Mouse (Mus musculus) kidney, embryonic 15.5 days (tissue): ENCODE results near the gene Nos3. TPM values are rescaled to one million over a fixed set of nuclear protein-coding genes. Genes with fewer than 3 reads are reported as not detected.

Source experiments
- ATAC-seq: fragments of 200-750 bp; cut with Nextera tagmentation; replicated peaks from 2 replicates; pipeline ENCODE4 v1.8.0; 2017; ENCODE audit warnings: moderate TSS enrichment; ENCODE audit not compliant: low FRiP score
- H3K27ac ChIP-seq: fragments of 300-500 bp; sonication (generic); 2 replicates; pipeline ENCODE4 v1.5.1; 2015; ENCODE audit warnings: mild to moderate bottlenecking, inconsistent platforms
- H3K27me3 ChIP-seq: fragments of 300-500 bp; sonication (generic); 2 replicates; pipeline ENCODE4 v1.6.1; 2015; ENCODE audit warnings: inconsistent platforms
- H3K36me3 ChIP-seq: fragments of 300-500 bp; sonication (generic); 2 replicates; pipeline ENCODE4 v1.6.1; 2015; ENCODE audit warnings: inconsistent platforms
- H3K4me1 ChIP-seq: fragments of 300-500 bp; sonication (generic); 2 replicates; pipeline ENCODE4 v1.6.1; 2015; ENCODE audit warnings: inconsistent platforms
- H3K4me2 ChIP-seq: fragments of 300-500 bp; sonication (generic); 2 replicates; pipeline ENCODE4 v1.6.1; 2015; ENCODE audit warnings: moderate library complexity, mild to moderate bottlenecking, inconsistent platforms
- H3K4me3 ChIP-seq: fragments of 300-500 bp; sonication (generic); replicated peaks from 2 replicates; pipeline ENCODE4 v1.5.1; 2015; ENCODE audit warnings: mild to moderate bottlenecking, inconsistent platforms
- H3K9ac ChIP-seq: fragments of 300-500 bp; sonication (generic); 2 replicates; pipeline ENCODE4 v1.6.1; 2015; ENCODE audit warnings: mild to moderate bottlenecking, inconsistent platforms
- H3K9me3 ChIP-seq: fragments of 300-500 bp; sonication (generic); replicated peaks from 2 replicates; pipeline ENCODE4 v1.6.1; 2016; ENCODE audit warnings: inconsistent platforms
- WGBS: fragments of 180-500 bp; shearing (Covaris S2); methylation state at CpG from one replicate; pipeline ENCODE4 v1.1.7; 2015; ENCODE audit warnings: mixed read lengths; 5-methylcytosine and 5-hydroxymethylcytosine counted together
- polyA plus RNA-seq: library from polyadenylated mRNA; unstranded; fragments of >200 nt; fragmentation: Nextera tagmentation; extraction: Ambion mirVana; gene quantifications from 2 replicates; pipeline ENCODE4 v1.2.1, GENCODE M21; 2015

Gene Nos3
- polyA plus RNA-seq, 1 experiment from 2014 or later, result 18.4 TPM

GRCm38 (mm10) chr5:24408651-24409050 lies 44.0 kb downstream of the Nos3 start:
- Histone ChIP-seq H3K4me2 (no peak overlapping the region), H3K9me3 (no peaks in the 10 kb centered on the region), H3K9ac (no peak overlapping the region), H3K4me1 (peaks cover 11% of the 10 kb centered on the region), H3K4me3 (no peak overlapping the region), H3K36me3 (peaks cover 55% of the 10 kb centered on the region), H3K27ac (no peak overlapping the region), H3K27me3 (no peaks in the 10 kb centered on the region)
- ATAC-seq, result no peak
- 93% methylated on average over 13 of the region's 13 CpGs for WGBS

- H3K27me3 ChIP-seq, result no peaks in the 10 kb centered on the region
- H3K4me2 ChIP-seq, result no peak overlapping the region
- no peak overlapping the region for H3K27ac ChIP-seq
- ATAC-seq, result no peak
- 71% methylated on average over 2 of the region's 2 CpGs for WGBS
- H3K36me3 ChIP-seq, result peaks cover 48% of the 10 kb centered on the region
- H3K4me1 ChIP-seq, result peaks cover 15% of the 10 kb centered on the region
- H3K9ac ChIP-seq, result no peak overlapping the region
- H3K9me3 ChIP-seq, result no peaks in the 10 kb centered on the region
- no peak overlapping the region for H3K4me3 ChIP-seq
Measured at GRCm38 (mm10) chr5:24409466-24409865, 44.9 kb downstream of the Nos3 start.

GRCm38 (mm10) chr5:24412063-24412462 lies 47.5 kb downstream of the Nos3 start:
- Histone ChIP-seq H3K4me1 (peaks cover 26% of the 10 kb centered on the region), H3K36me3 (peaks cover 24% of the 10 kb centered on the region), H3K4me3 (no peak overlapping the region), H3K9me3 (no peaks in the 10 kb centered on the region), H3K27ac (no peak overlapping the region), H3K9ac (no peak overlapping the region), H3K27me3 (no peaks in the 10 kb centered on the region), H3K4me2 (no peak overlapping the region)
- no peak for ATAC-seq
- WGBS, result 90% methylated on average over 2 of the region's 2 CpGs

GRCm38 (mm10) chr5:24413042-24413693 lies 48.6 kb downstream of the Nos3 start, which contains the start of gene Asic3:
Asic3 (plus strand) TSS chr5:24413392.
- Histone ChIP-seq H3K36me3 (peaks cover 13% of the 10 kb centered on the region), H3K4me2 (peak within 1 kb of the TSS; percentile 16), H3K27me3 (no peaks in the 10 kb centered on the region), H3K4me1 (peaks cover 26% of the 10 kb centered on the region), H3K9ac (no peak within 1 kb of the TSS), H3K4me3 (no peak within 1 kb of the TSS), H3K27ac (0 out of 2 replicates have a peak within 1 kb of the TSS, but pooled peaks have one; percentile 18), H3K9me3 (no peaks in the 10 kb centered on the region)
- 24% methylated on average over 11 of the region's 11 CpGs for WGBS
- ATAC-seq, result peak; percentile 10; the same call in 1 of the 2 replicates

- ATAC-seq, result peak; percentile 6; the same call in 1 of the 2 replicates
- 65% methylated on average over 13 of the region's 13 CpGs for WGBS
- Histone ChIP-seq H3K36me3 (peaks cover 14% of the 10 kb centered on the region), H3K27me3 (no peaks in the 10 kb centered on the region), H3K9ac (no peak overlapping the region), H3K9me3 (no peaks in the 10 kb centered on the region), H3K4me1 (peaks cover 26% of the 10 kb centered on the region), H3K27ac (no peak overlapping the region), H3K4me2 (peak overlapping the region; percentile 16; the same call in 1 of the 2 replicates), H3K4me3 (no peak overlapping the region)
Measured at GRCm38 (mm10) chr5:24413938-24414337, 49.3 kb downstream of the Nos3 start.

- H3K27me3 ChIP-seq, result no peaks in the 10 kb centered on the region
- H3K4me2 ChIP-seq, result peak overlapping the region; percentile 36; the same call in 1 of the 2 replicates
- H3K4me1 ChIP-seq, result peaks cover 26% of the 10 kb centered on the region
- H3K9ac ChIP-seq, result no peak overlapping the region
- no peak overlapping the region for H3K4me3 ChIP-seq
- ATAC-seq, result peak; percentile 41; the same call in 1 of the 2 replicates
- H3K36me3 ChIP-seq, result peaks cover 26% of the 10 kb centered on the region
- no peaks in the 10 kb centered on the region for H3K9me3 ChIP-seq
- 2% methylated on average over 21 of the region's 21 CpGs for WGBS
- H3K27ac ChIP-seq, result no peak overlapping the region
Measured at GRCm38 (mm10) chr5:24416222-24416736, 51.7 kb downstream of the Nos3 start.

- WGBS, result 91% methylated on average over 10 of the region's 10 CpGs
- Histone ChIP-seq H3K36me3 (peaks cover 30% of the 10 kb centered on the region), H3K4me1 (peaks cover 31% of the 10 kb centered on the region), H3K27me3 (no peaks in the 10 kb centered on the region), H3K9me3 (no peaks in the 10 kb centered on the region), H3K9ac (no peak overlapping the region), H3K27ac (no peak overlapping the region), H3K4me3 (no peak overlapping the region), H3K4me2 (no peak overlapping the region)
- ATAC-seq, result no peak
Measured at GRCm38 (mm10) chr5:24417587-24417986, 53.0 kb downstream of the Nos3 start.

GRCm38 (mm10) chr5:24420381-24420780 lies 55.8 kb downstream of the Nos3 start:
- Histone ChIP-seq H3K36me3 (peaks cover 30% of the 10 kb centered on the region), H3K4me1 (peaks cover 35% of the 10 kb centered on the region), H3K27ac (no peak overlapping the region), H3K27me3 (no peaks in the 10 kb centered on the region), H3K9ac (no peak overlapping the region), H3K9me3 (no peaks in the 10 kb centered on the region), H3K4me2 (no peak overlapping the region), H3K4me3 (no peak overlapping the region)
- 86% methylated on average over 9 of the region's 9 CpGs for WGBS
- no peak for ATAC-seq

- Histone ChIP-seq H3K9me3 (no peaks in the 10 kb centered on the region), H3K4me3 (peak within 1 kb of the TSS; percentile 78), H3K9ac (peak within 1 kb of the TSS; percentile 75), H3K36me3 (peaks cover 30% of the 10 kb centered on the region), H3K27ac (peak within 1 kb of the TSS; percentile 96), H3K4me1 (peaks cover 52% of the 10 kb centered on the region), H3K4me2 (peak within 1 kb of the TSS; percentile 87), H3K27me3 (no peaks in the 10 kb centered on the region)
- WGBS, result under 1% methylated on average over 46 of the region's 46 CpGs
- peak; percentile 93 for ATAC-seq
Measured at GRCm38 (mm10) chr5:24423129-24424003, 58.8 kb downstream of the Nos3 start, which contains the start of the genes Cdk5 and Slc4a2. Cdk5 (minus strand) TSS chr5:24423530. Slc4a2 (plus strand) TSS chr5:24423837.

GRCm38 (mm10) chr5:24424004-24424781 lies 59.6 kb downstream of the Nos3 start:
- no peaks in the 10 kb centered on the region for H3K9me3 ChIP-seq
- ATAC-seq, result no peak; the same call in none of the 2 replicates
- H3K27me3 ChIP-seq, result no peaks in the 10 kb centered on the region
- WGBS, result 10% methylated on average over 21 of the region's 21 CpGs
- H3K4me2 ChIP-seq, result peak overlapping the region; percentile 87
- peaks cover 25% of the 10 kb centered on the region for H3K36me3 ChIP-seq
- peak overlapping the region; percentile 78 for H3K4me3 ChIP-seq
- peak overlapping the region; percentile 96 for H3K27ac ChIP-seq
- H3K4me1 ChIP-seq, result peaks cover 60% of the 10 kb centered on the region
- H3K9ac ChIP-seq, result peak overlapping the region; percentile 72

GRCm38 (mm10) chr5:24424861-24425411 lies 60.3 kb downstream of the Nos3 start:
- peak; percentile 19; the same call in 1 of the 2 replicates for ATAC-seq

More at GRCm38 (mm10) chr5:24424861-24425411, 60.3 kb downstream of the Nos3 start:
- Histone ChIP-seq H3K9me3 (no peaks in the 10 kb centered on the region), H3K9ac (peak overlapping the region; percentile 72), H3K27ac (peak overlapping the region; percentile 96), H3K4me1 (peaks cover 65% of the 10 kb centered on the region), H3K36me3 (peaks cover 25% of the 10 kb centered on the region), H3K27me3 (no peaks in the 10 kb centered on the region), H3K4me2 (peak overlapping the region; percentile 87), H3K4me3 (peak overlapping the region; percentile 78)
- under 1% methylated on average over 59 of the region's 60 CpGs for WGBS
